Mouse (Mus musculus): Measurements from ENCODE around the gene Cd6.

Cd6 gene

DNA sequence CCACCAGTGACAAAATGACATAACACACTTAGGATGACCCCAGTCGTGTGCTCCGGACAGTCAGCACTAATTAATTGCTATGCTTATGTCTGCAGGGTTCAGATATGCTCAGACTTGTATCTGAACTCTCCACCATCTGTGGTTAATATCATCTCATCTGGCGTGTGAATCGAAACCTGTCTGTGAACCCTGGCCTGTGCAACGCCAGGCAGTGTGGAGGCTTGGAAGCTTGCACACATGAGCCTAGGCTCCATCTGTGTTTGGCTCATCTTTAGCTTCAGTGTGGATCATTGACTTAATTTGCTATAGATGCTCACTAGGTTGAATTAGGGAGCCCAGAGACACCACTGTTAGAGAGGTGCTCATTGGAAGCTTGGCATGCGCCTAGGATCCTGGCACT lies 67.4 kb downstream of the Cd6 start:
- DNase-seq (ENCODE audit: low read depth) = no peak

DNA sequence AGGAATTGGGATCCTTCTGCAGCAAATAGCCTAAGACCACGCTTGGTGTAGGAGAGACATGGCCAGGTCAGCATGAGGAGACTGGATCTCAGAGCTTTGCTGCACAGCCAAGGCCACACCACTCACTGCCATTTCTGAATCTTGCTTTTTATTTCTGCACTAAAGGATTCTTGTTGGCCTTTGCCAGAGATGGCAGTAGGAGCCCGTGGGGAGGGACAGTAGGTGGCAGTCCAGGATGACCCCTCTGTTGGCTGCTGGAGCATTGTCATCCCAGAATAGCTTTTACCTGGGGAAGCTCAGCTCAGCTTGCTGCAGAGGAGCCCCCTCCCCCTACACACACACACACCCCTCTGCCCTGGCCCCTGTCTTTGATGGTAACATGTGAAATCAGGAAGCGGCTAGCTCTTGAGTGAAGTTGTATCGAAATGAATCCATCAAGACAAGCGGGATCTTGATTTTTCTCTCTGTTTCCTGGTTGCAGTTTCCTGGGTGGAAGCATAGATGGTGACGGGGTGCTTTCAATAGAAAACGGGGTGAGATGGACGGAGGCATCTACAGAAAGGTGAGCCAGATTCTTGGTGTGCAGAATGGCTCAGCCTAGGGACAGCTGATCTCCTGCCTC lies 68.0 kb downstream of the Cd6 start:
- DNase-seq (ENCODE audit: low read depth) = no peak

- DNase-seq (ENCODE audit: low read depth) = no peak
These were observed 69.7 kb downstream of the Cd6 start for GRCm38 (mm10) chr19:10759983-10760831.

DNA sequence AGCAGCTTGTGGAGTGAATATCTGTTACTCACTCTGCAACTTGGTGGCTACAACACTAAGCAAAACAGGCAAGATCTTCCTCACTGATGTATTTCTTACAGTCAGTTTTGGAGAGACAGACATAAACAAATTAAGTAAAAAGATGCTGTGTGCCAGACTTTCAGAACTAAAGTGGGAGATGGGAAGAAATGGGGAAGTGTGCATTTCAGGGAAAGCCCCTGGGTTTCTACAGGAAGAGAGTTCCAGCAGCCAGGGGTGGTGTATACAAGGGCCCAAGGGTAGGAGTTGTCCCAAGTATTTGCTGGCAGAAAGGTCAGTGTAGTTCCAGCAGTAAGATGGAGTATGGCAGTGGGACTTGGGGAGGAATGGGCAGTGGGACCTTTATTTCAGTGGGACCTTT lies 70.3 kb downstream of the Cd6 start:
- DNase-seq (ENCODE audit: low read depth) = no peak

DNA sequence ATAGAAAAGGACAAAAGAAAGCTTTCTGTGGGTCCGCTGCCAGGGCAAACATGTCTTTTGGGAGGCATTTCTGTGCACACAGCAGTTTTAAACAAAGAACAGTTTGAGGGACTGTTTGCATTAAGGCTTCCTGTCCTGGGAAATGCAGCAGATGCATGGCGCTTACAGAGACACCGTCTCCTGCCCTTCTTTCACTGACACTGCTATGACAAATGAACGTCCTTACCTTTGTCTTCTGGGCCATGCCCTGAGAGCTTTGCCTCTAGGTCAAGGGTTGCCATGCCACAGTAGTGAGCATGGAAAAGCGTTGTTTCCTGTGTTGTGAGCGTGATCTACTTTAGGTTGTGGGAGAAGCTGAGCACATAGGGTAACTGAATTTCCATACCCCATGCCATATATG lies 71.2 kb downstream of the Cd6 start:
- DNase-seq (ENCODE audit: low read depth) = no peak

GRCm38 (mm10) chr19:10757526-10757925 lies 72.3 kb downstream of the Cd6 start:
- no peak for DNase-seq (ENCODE audit: low read depth)

DNA sequence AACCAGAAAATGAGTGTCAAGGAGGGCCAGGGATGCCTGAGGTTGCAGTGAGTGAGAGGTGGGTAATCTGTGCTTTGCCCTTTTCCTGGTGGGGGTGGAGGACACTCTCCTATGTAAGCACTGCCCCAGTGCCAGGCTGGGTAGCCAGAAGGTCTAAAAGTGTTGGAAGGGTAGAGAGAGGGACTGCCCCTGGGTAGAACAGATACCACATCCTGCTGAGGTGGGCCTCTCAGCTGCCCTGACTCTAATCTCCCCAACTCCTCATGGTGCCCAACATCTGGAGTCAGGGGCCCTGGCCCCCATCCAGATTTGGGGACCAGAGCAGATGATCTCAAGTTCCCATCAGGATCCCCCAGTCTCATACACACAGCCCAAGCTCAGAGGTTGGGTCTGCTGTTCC lies 72.7 kb downstream of the Cd6 start:
- DNase-seq (ENCODE audit: low read depth) = no peak

- no peak for DNase-seq (ENCODE audit: low read depth)
These were observed 77.2 kb downstream of the Cd6 start for GRCm38 (mm10) chr19:10752646-10753045.

- no peak for DNase-seq (ENCODE audit: low read depth)
These were observed 77.8 kb downstream of the Cd6 start for GRCm38 (mm10) chr19:10752106-10752505.

DNA sequence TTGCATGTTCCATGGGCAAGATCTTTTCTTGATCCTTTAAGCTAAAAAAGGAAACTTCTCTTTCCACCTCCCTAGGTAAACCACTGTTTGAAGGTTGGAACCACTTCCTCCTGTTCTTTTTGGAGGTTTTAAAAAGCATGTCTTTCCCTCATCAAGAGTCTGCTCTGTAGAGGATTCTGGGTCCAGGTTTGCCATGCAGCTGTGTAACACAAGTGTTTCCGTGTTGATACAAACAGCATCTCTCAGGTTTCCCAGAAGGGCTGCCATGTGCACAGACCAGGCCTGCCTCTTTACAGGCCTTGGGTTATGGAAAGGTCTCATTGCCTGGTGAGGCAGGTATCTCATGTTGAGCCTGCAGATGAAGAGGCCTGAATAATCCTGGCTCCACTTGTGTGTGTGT lies 78.3 kb downstream of the Cd6 start:
- no peak for DNase-seq (ENCODE audit: low read depth)

- DNase-seq (ENCODE audit: low read depth) = no peak
These were observed 79.7 kb downstream of the Cd6 start for GRCm38 (mm10) chr19:10750161-10750560.

DNA sequence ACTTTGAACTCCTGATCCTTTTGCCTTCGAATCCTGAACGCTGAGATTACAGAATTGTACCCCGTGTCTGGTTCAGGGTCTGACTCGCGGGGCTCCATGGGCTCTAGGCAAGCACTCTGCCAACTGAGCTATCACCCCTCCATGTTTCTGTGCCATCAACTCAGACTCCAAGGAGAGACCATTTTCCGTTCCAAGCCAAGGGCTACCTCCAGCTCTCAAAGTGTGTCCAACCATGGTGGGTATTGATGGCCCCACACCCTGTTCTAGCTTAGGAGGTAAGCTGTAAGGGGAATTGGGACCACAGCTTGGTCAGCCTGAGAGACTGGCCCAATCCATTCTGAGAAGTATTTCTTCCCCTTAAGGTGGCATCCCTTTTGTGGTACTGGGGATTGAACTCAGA lies 80.6 kb downstream of the Cd6 start:
- DNase-seq (ENCODE audit: low read depth) = no peak

DNA sequence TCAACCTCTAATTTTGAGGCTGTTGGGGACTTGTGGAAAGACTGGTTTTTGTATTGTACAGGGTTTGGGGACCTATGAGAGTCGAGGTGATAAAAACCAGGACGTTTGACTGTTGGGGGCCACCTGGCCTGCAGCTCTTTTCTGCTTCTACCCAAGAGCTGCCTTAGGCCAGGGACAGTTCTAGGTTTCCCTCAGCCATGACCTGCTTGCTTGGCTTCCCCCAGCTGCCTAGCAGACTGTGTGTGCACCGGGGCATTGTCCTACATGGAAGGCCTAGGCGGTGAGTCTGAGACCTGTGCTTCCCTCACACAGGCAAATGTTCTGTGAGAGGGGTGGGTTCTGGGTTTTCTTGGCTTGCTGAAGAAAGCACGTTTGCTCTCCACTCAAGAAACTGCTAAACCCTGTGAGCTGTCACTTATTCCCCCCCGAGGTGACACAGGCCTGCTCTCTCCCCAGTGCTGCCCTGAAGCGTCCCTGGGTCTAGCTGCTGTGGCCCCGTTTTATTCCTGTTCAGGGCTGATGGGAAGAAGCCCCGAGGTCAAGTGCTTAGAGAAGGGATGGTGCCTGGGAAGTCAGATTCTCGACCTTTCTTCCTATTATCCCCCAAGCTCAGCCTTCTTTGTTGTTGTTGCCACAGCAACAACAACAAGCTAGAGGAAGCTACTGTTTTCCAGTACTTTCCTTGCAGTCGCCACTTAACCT lies 81.3 kb downstream of the Cd6 start:
- no peak for DNase-seq (ENCODE audit: low read depth)

- no peak for DNase-seq (ENCODE audit: low read depth)
These were observed 82.1 kb downstream of the Cd6 start for GRCm38 (mm10) chr19:10747718-10748117.

DNA sequence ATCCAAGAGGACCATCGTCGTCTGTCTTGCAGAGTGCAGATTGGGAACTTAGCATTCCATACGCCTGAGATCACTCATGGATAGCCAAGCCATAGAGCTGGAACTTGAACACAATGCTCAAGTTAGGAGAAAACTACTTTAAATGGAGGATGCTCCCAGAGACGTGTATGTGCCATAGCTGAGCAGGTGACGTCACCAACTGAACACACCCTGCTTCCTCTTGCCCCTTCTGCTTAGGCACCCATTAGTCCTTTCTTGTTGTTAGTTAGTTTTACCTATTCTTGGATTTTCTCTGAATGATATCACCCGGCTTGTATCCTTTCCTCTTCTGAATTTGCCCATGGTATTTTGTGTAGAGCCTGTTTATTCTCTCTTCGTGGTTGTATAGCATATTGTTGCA lies 82.7 kb downstream of the Cd6 start:
- no peak for DNase-seq (ENCODE audit: low read depth)

GRCm38 (mm10) chr19:10742565-10742964 lies 87.3 kb downstream of the Cd6 start:
- DNase-seq (ENCODE audit: low read depth) = no peak

DNA sequence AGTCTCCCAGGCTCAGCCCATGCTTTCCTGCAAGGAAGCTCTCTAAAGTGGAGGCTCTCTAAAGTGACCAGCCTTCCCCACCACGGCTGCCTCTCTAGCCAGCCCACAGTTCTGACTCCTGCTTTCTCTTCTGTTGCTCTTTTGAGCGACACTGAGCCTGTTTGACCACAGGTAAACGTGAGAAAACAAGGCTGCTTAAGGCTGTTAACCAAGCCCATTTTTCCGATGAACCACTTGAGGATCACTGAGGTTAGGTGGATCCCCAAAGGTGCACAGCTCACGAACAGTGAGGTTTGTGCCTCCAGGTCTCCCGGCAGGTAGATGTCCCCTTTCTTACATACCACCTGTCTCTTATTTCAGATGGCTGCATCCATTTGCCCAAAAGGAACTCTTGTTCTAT lies 87.7 kb downstream of the Cd6 start:
- DNase-seq (ENCODE audit: low read depth) = no peak

- DNase-seq (ENCODE audit: low read depth) = no peak
These were observed 89.0 kb downstream of the Cd6 start for GRCm38 (mm10) chr19:10740641-10741440.

- no peak for DNase-seq (ENCODE audit: low read depth)
These were observed 89.9 kb downstream of the Cd6 start for GRCm38 (mm10) chr19:10739916-10740315.

All from fibroblast of lung, adult 2 months (primary cell).